Mouse (Mus musculus): ENCODE measurements at regions not wholly inside any gene's neighbourhood (a gene's known extent, or its start where the extent isn't known, plus 50 kb on each side); places are given as distances from the start of the nearest gene placed in this dataset.

GRCm38 (mm10) chr13:48316747-48317146, 55.7 kb downstream of the Id4 start:
- Histone ChIP-seq H3K4me1 (replicated peaks) (peaks cover 21% of the 10 kb centered on the region), H3K27me3 (ENCODE audit: insufficient read depth, poor library complexity, severe bottlenecking) (peaks cover 74% of the 10 kb centered on the region), H3K9me3 (0 out of 2 replicates have a peak, but pooled peaks cover 5% of the 10 kb centered on the region), H3K36me3 (no peaks in the 10 kb centered on the region), H3K27ac (peak overlapping the region; percentile 77), H3K4me3 (peak overlapping the region; percentile 23)
- peak; percentile 45 for DNase-seq (ENCODE audit: low spot score)
- 11% methylated on average over 9 of the region's 9 CpGs for WGBS

- Histone ChIP-seq H3K36me3 (no peaks in the 10 kb centered on the region), H3K9me3 (0 out of 2 replicates have a peak, but pooled peaks cover 5% of the 10 kb centered on the region), H3K27ac (peak overlapping the region; percentile 77; the same call in 1 of the 2 replicates), H3K4me3 (0 out of 2 replicates have a peak overlapping the region, but pooled peaks have one; percentile 4), H3K27me3 (ENCODE audit: insufficient read depth, poor library complexity, severe bottlenecking) (peaks cover 77% of the 10 kb centered on the region), H3K4me1 (replicated peaks) (peaks cover 21% of the 10 kb centered on the region)
- 21% methylated on average over 7 of the region's 7 CpGs for WGBS
- DNase-seq (ENCODE audit: low spot score): peak; percentile 60
Measured at GRCm38 (mm10) chr13:48317457-48317856, 56.4 kb downstream of the Id4 start.

- no peak for DNase-seq (ENCODE audit: low spot score)
- peaks cover 29% of the 10 kb centered on the region for H3K4me1 ChIP-seq (replicated peaks)
- H3K9me3 ChIP-seq: 0 out of 2 replicates have a peak, but pooled peaks cover 5% of the 10 kb centered on the region
- no peak overlapping the region for H3K4me3 ChIP-seq
- peaks cover 64% of the 10 kb centered on the region for H3K27me3 ChIP-seq (ENCODE audit: insufficient read depth, poor library complexity, severe bottlenecking)
- H3K36me3 ChIP-seq: no peaks in the 10 kb centered on the region
- no peak overlapping the region for H3K27ac ChIP-seq
- WGBS: 86% methylated on average over 7 of the region's 7 CpGs
Measured at GRCm38 (mm10) chr13:48319001-48319400, 58.0 kb downstream of the Id4 start.

- peak overlapping the region; percentile 13; the same call in 1 of the 2 replicates for H3K4me3 ChIP-seq
- H3K27me3 ChIP-seq (ENCODE audit: insufficient read depth, poor library complexity, severe bottlenecking): peaks cover 29% of the 10 kb centered on the region
- peak; percentile 49 for DNase-seq (ENCODE audit: low spot score)
- 4% methylated on average over 8 of the region's 8 CpGs for WGBS
- peaks cover 17% of the 10 kb centered on the region for H3K4me1 ChIP-seq (replicated peaks)
- no peaks in the 10 kb centered on the region for H3K36me3 ChIP-seq
- H3K27ac ChIP-seq: peak overlapping the region; percentile 74
- no peaks in the 10 kb centered on the region for H3K9me3 ChIP-seq
Measured at GRCm38 (mm10) chr13:48324290-48324718, 63.3 kb downstream of the Id4 start.

GRCm38 (mm10) chr13:48330619-48331018, 69.6 kb downstream of the Id4 start:
- Histone ChIP-seq H3K36me3 (no peaks in the 10 kb centered on the region), H3K27ac (no peak overlapping the region), H3K4me3 (no peak overlapping the region), H3K9me3 (no peaks in the 10 kb centered on the region), H3K27me3 (ENCODE audit: insufficient read depth, poor library complexity, severe bottlenecking) (no peaks in the 10 kb centered on the region), H3K4me1 (replicated peaks) (no peaks in the 10 kb centered on the region)
- no peak for DNase-seq (ENCODE audit: low spot score)
- 94% methylated on average over 11 of the region's 11 CpGs for WGBS

- Histone ChIP-seq H3K36me3 (no peaks in the 10 kb centered on the region), H3K4me3 (no peak overlapping the region), H3K27ac (no peak overlapping the region), H3K9me3 (no peaks in the 10 kb centered on the region), H3K27me3 (ENCODE audit: insufficient read depth, poor library complexity, severe bottlenecking) (no peaks in the 10 kb centered on the region), H3K4me1 (replicated peaks) (0 out of 2 replicates have a peak, but pooled peaks cover 4% of the 10 kb centered on the region)
- no peak for DNase-seq (ENCODE audit: low spot score)
- 74% methylated on average over 13 of the region's 13 CpGs for WGBS
Measured at GRCm38 (mm10) chr13:48336135-48336534, 75.1 kb downstream of the Id4 start.

- Histone ChIP-seq H3K9me3 (no peaks in the 10 kb centered on the region), H3K4me1 (replicated peaks) (0 out of 2 replicates have a peak, but pooled peaks cover 4% of the 10 kb centered on the region), H3K4me3 (no peak overlapping the region), H3K27me3 (ENCODE audit: insufficient read depth, poor library complexity, severe bottlenecking) (no peaks in the 10 kb centered on the region), H3K36me3 (no peaks in the 10 kb centered on the region), H3K27ac (no peak overlapping the region)
- 85% methylated on average over 11 of the region's 11 CpGs for WGBS
- DNase-seq (ENCODE audit: low spot score): no peak
Measured at GRCm38 (mm10) chr13:48336602-48337001, 75.6 kb downstream of the Id4 start.

- Histone ChIP-seq H3K4me3 (no peak overlapping the region), H3K36me3 (no peaks in the 10 kb centered on the region), H3K27me3 (ENCODE audit: insufficient read depth, poor library complexity, severe bottlenecking) (no peaks in the 10 kb centered on the region), H3K9me3 (no peaks in the 10 kb centered on the region), H3K27ac (no peak overlapping the region), H3K4me1 (replicated peaks) (0 out of 2 replicates have a peak, but pooled peaks cover 4% of the 10 kb centered on the region)
- DNase-seq (ENCODE audit: low spot score): no peak
- 77% methylated on average over 6 of the region's 6 CpGs for WGBS
Measured at GRCm38 (mm10) chr13:48338561-48338960, 77.5 kb downstream of the Id4 start.

- Histone ChIP-seq H3K4me3 (no peak overlapping the region), H3K4me1 (replicated peaks) (no peaks in the 10 kb centered on the region; the same call in 1 of the 2 replicates), H3K27me3 (ENCODE audit: insufficient read depth, poor library complexity, severe bottlenecking) (no peaks in the 10 kb centered on the region), H3K36me3 (no peaks in the 10 kb centered on the region), H3K9me3 (no peaks in the 10 kb centered on the region), H3K27ac (no peak overlapping the region)
- WGBS: 87% methylated on average over 9 of the region's 9 CpGs
- no peak for DNase-seq (ENCODE audit: low spot score)
Measured at GRCm38 (mm10) chr13:48350124-48350523, 89.1 kb downstream of the Id4 start.

- no peak for DNase-seq (ENCODE audit: low spot score)
- no peaks in the 10 kb centered on the region for H3K27me3 ChIP-seq (ENCODE audit: insufficient read depth, poor library complexity, severe bottlenecking)
Measured at GRCm38 (mm10) chr13:48350955-48351354, 89.9 kb downstream of the Id4 start.

GRCm38 (mm10) chr13:48357118-48357517, 96.1 kb downstream of the Id4 start:
- H3K27ac ChIP-seq: no peak overlapping the region

More at GRCm38 (mm10) chr13:48350955-48351354, 89.9 kb downstream of the Id4 start:
- H3K4me1 ChIP-seq (replicated peaks): no peaks in the 10 kb centered on the region; the same call in 1 of the 2 replicates
- H3K27ac ChIP-seq: no peak overlapping the region
- no peak overlapping the region for H3K4me3 ChIP-seq
- WGBS: 59% methylated on average over 11 of the region's 11 CpGs
- no peaks in the 10 kb centered on the region for H3K36me3 ChIP-seq
- H3K9me3 ChIP-seq: no peaks in the 10 kb centered on the region

GRCm38 (mm10) chr13:48357640-48358039, 96.6 kb downstream of the Id4 start:
- Histone ChIP-seq H3K36me3 (no peaks in the 10 kb centered on the region), H3K27me3 (ENCODE audit: insufficient read depth, poor library complexity, severe bottlenecking) (no peaks in the 10 kb centered on the region), H3K27ac (no peak overlapping the region), H3K4me1 (replicated peaks) (no peaks in the 10 kb centered on the region), H3K4me3 (no peak overlapping the region), H3K9me3 (no peaks in the 10 kb centered on the region)
- DNase-seq (ENCODE audit: low spot score): no peak
- WGBS: 97% methylated on average over 7 of the region's 7 CpGs

More at GRCm38 (mm10) chr13:48357118-48357517, 96.1 kb downstream of the Id4 start:
- H3K36me3 ChIP-seq: no peaks in the 10 kb centered on the region
- no peak for DNase-seq (ENCODE audit: low spot score)
- H3K27me3 ChIP-seq (ENCODE audit: insufficient read depth, poor library complexity, severe bottlenecking): no peaks in the 10 kb centered on the region
- no peaks in the 10 kb centered on the region for H3K9me3 ChIP-seq
- no peak overlapping the region for H3K4me3 ChIP-seq
- no peaks in the 10 kb centered on the region for H3K4me1 ChIP-seq (replicated peaks)
- WGBS: 89% methylated on average over 1 of the region's 1 CpGs

GRCm38 (mm10) chr13:48371060-48371459, 110.0 kb downstream of the Id4 start:
- Histone ChIP-seq H3K27me3 (ENCODE audit: insufficient read depth, poor library complexity, severe bottlenecking) (no peaks in the 10 kb centered on the region), H3K4me3 (no peak overlapping the region), H3K9me3 (no peaks in the 10 kb centered on the region), H3K36me3 (no peaks in the 10 kb centered on the region), H3K27ac (no peak overlapping the region), H3K4me1 (replicated peaks) (no peaks in the 10 kb centered on the region)
- 74% methylated on average over 9 of the region's 9 CpGs for WGBS
- DNase-seq (ENCODE audit: low spot score): no peak

- no peaks in the 10 kb centered on the region for H3K36me3 ChIP-seq
- H3K9me3 ChIP-seq: no peaks in the 10 kb centered on the region
- 67% methylated on average over 4 of the region's 4 CpGs for WGBS
- H3K27me3 ChIP-seq (ENCODE audit: insufficient read depth, poor library complexity, severe bottlenecking): no peaks in the 10 kb centered on the region
- H3K4me3 ChIP-seq: no peak overlapping the region
- H3K4me1 ChIP-seq (replicated peaks): no peaks in the 10 kb centered on the region
- H3K27ac ChIP-seq: no peak overlapping the region
- DNase-seq (ENCODE audit: low spot score): no peak
Measured at GRCm38 (mm10) chr13:48376405-48376804, 115.4 kb downstream of the Id4 start.
